Mouse (Mus musculus): ENCODE data around the gene Creg2. TPM values are rescaled to one million over a fixed set of nuclear protein-coding genes. Genes with fewer than 3 reads are reported as not detected.

Creg2 gene
- polyA plus RNA-seq, 1 experiment = 0.09 TPM

- Histone ChIP-seq H3K4me3 (ENCODE audit: insufficient read depth, low read depth, low read length) (no peak overlapping the region), H3K4me1 (ENCODE audit: control insufficient read depth, insufficient read depth, low read length) (peaks cover 2% of the 10 kb centered on the region; the same call in 1 of the 2 replicates), H3K27ac (ENCODE audit: insufficient read depth, low read depth, low read length) (no peak overlapping the region), H3K27me3 (replicated peaks; ENCODE audit: control insufficient read depth, insufficient read depth, low read length) (no peaks in the 10 kb centered on the region), H3K36me3 (ENCODE audit: control insufficient read depth, insufficient read depth, low read length) (no peaks in the 10 kb centered on the region)
- no peak for TF ChIP-seq CTCF (conservative IDR thresholded peaks at IDR 0.05; ENCODE audit: insufficient read depth, insufficient read length, low read depth, low read length)
- TF ChIP-seq POLR2A (IDR thresholded peaks at IDR 0.05; ENCODE audit: low read depth, low read length) = no peak
- DNase-seq = peak; percentile 8
- 33% methylated on average over 8 of the region's 8 CpGs for WGBS
Observed at GRCm38 (mm10) chr1:39618524-39618923, 32.8 kb downstream of the Creg2 start.

- WGBS = 71% methylated on average over 6 of the region's 6 CpGs
- no peak for TF ChIP-seq POLR2A (IDR thresholded peaks at IDR 0.05; ENCODE audit: low read depth, low read length)
- TF ChIP-seq CTCF (conservative IDR thresholded peaks at IDR 0.05; ENCODE audit: insufficient read depth, insufficient read length, low read depth, low read length) = no peak
- H3K27me3 ChIP-seq (replicated peaks; ENCODE audit: control insufficient read depth, insufficient read depth, low read length) = no peaks in the 10 kb centered on the region
- DNase-seq = no peak
- peaks cover 11% of the 10 kb centered on the region; the same call in 1 of the 2 replicates for H3K4me1 ChIP-seq (ENCODE audit: control insufficient read depth, insufficient read depth, low read length)
- H3K36me3 ChIP-seq (ENCODE audit: control insufficient read depth, insufficient read depth, low read length) = no peaks in the 10 kb centered on the region
- no peak overlapping the region for H3K4me3 ChIP-seq (ENCODE audit: insufficient read depth, low read depth, low read length)
- H3K27ac ChIP-seq (ENCODE audit: insufficient read depth, low read depth, low read length) = no peak overlapping the region
Observed at GRCm38 (mm10) chr1:39615526-39615925, 35.7 kb downstream of the Creg2 start.

GRCm38 (mm10) chr1:39614462-39615279 is 36.6 kb downstream of the Creg2 start:
- peaks cover 11% of the 10 kb centered on the region; the same call in 1 of the 2 replicates for H3K4me1 ChIP-seq (ENCODE audit: control insufficient read depth, insufficient read depth, low read length)
- H3K36me3 ChIP-seq (ENCODE audit: control insufficient read depth, insufficient read depth, low read length) = no peaks in the 10 kb centered on the region
- H3K4me3 ChIP-seq (ENCODE audit: insufficient read depth, low read depth, low read length) = no peak overlapping the region
- 0 out of 2 replicates have a peak, but pooled peaks have one; percentile 16 for TF ChIP-seq CTCF (conservative IDR thresholded peaks at IDR 0.05; ENCODE audit: insufficient read depth, insufficient read length, low read depth, low read length)
- TF ChIP-seq POLR2A (IDR thresholded peaks at IDR 0.05; ENCODE audit: low read depth, low read length) = no peak
- DNase-seq = peak; percentile 18
- H3K27ac ChIP-seq (ENCODE audit: insufficient read depth, low read depth, low read length) = no peak overlapping the region; the same call in 1 of the 2 replicates
- 21% methylated on average over 11 of the region's 11 CpGs for WGBS
- H3K27me3 ChIP-seq (replicated peaks; ENCODE audit: control insufficient read depth, insufficient read depth, low read length) = no peaks in the 10 kb centered on the region

- Histone ChIP-seq H3K4me1 (ENCODE audit: control insufficient read depth, insufficient read depth, low read length) (peaks cover 14% of the 10 kb centered on the region; the same call in 1 of the 2 replicates), H3K27ac (ENCODE audit: insufficient read depth, low read depth, low read length) (no peak overlapping the region), H3K27me3 (replicated peaks; ENCODE audit: control insufficient read depth, insufficient read depth, low read length) (no peaks in the 10 kb centered on the region), H3K4me3 (ENCODE audit: insufficient read depth, low read depth, low read length) (no peak overlapping the region), H3K36me3 (ENCODE audit: control insufficient read depth, insufficient read depth, low read length) (no peaks in the 10 kb centered on the region)
- WGBS = 84% methylated on average over 3 of the region's 3 CpGs
- no peak for TF ChIP-seq POLR2A (IDR thresholded peaks at IDR 0.05; ENCODE audit: low read depth, low read length)
- TF ChIP-seq CTCF (conservative IDR thresholded peaks at IDR 0.05; ENCODE audit: insufficient read depth, insufficient read length, low read depth, low read length) = no peak
- peak; percentile 5 for DNase-seq
Observed at GRCm38 (mm10) chr1:39613061-39613460, 38.2 kb downstream of the Creg2 start.

GRCm38 (mm10) chr1:39612491-39612890 is 38.8 kb downstream of the Creg2 start:
- no peak overlapping the region for H3K27ac ChIP-seq (ENCODE audit: insufficient read depth, low read depth, low read length)
- H3K4me1 ChIP-seq (ENCODE audit: control insufficient read depth, insufficient read depth, low read length) = peaks cover 14% of the 10 kb centered on the region; the same call in 1 of the 2 replicates
- no peak overlapping the region for H3K4me3 ChIP-seq (ENCODE audit: insufficient read depth, low read depth, low read length)
- 32% methylated on average over 5 of the region's 5 CpGs for WGBS
- TF ChIP-seq CTCF (conservative IDR thresholded peaks at IDR 0.05; ENCODE audit: insufficient read depth, insufficient read length, low read depth, low read length) (no peak), POLR2A (IDR thresholded peaks at IDR 0.05; ENCODE audit: low read depth, low read length) (no peak)
- H3K27me3 ChIP-seq (replicated peaks; ENCODE audit: control insufficient read depth, insufficient read depth, low read length) = no peaks in the 10 kb centered on the region
- H3K36me3 ChIP-seq (ENCODE audit: control insufficient read depth, insufficient read depth, low read length) = no peaks in the 10 kb centered on the region
- peak; percentile 87 for DNase-seq

- Histone ChIP-seq H3K4me1 (ENCODE audit: control insufficient read depth, insufficient read depth, low read length) (peaks cover 12% of the 10 kb centered on the region; the same call in 1 of the 2 replicates), H3K27ac (ENCODE audit: insufficient read depth, low read depth, low read length) (no peak overlapping the region), H3K4me3 (ENCODE audit: insufficient read depth, low read depth, low read length) (no peak overlapping the region), H3K36me3 (ENCODE audit: control insufficient read depth, insufficient read depth, low read length) (no peaks in the 10 kb centered on the region), H3K27me3 (replicated peaks; ENCODE audit: control insufficient read depth, insufficient read depth, low read length) (no peaks in the 10 kb centered on the region)
- 23% methylated on average over 8 of the region's 8 CpGs for whole genome bisulfite sequencing
- DNase-seq = peak; percentile 27
- TF ChIP-seq POLR2A (IDR thresholded peaks at IDR 0.05; ENCODE audit: low read depth, low read length) (no peak), CTCF (conservative IDR thresholded peaks at IDR 0.05; ENCODE audit: insufficient read depth, insufficient read length, low read depth, low read length) (no peak)
Observed at GRCm38 (mm10) chr1:39608534-39608933, 42.7 kb downstream of the Creg2 start.

GRCm38 (mm10) chr1:39602477-39602876 is 48.8 kb downstream of the Creg2 start:
- H3K36me3 ChIP-seq (ENCODE audit: control insufficient read depth, insufficient read depth, low read length) = no peaks in the 10 kb centered on the region
- H3K27me3 ChIP-seq (replicated peaks; ENCODE audit: control insufficient read depth, insufficient read depth, low read length) = no peaks in the 10 kb centered on the region
- no peaks in the 10 kb centered on the region for H3K4me1 ChIP-seq (ENCODE audit: control insufficient read depth, insufficient read depth, low read length)
- WGBS = 94% methylated on average over 3 of the region's 3 CpGs
- TF ChIP-seq POLR2A (IDR thresholded peaks at IDR 0.05; ENCODE audit: low read depth, low read length) (no peak), CTCF (conservative IDR thresholded peaks at IDR 0.05; ENCODE audit: insufficient read depth, insufficient read length, low read depth, low read length) (no peak)
- H3K27ac ChIP-seq (ENCODE audit: insufficient read depth, low read depth, low read length) = no peak overlapping the region
- no peak for DNase-seq
- H3K4me3 ChIP-seq (ENCODE audit: insufficient read depth, low read depth, low read length) = no peak overlapping the region

Data from kidney, adult 2 months (tissue).